Mouse (Mus musculus) E14TG2a.4 (cell line): Measurements from ENCODE around the gene Zfp2.

Experiments
- H3K27me3 ChIP-seq: 2 replicates; pipeline ENCODE4 v1.6.1; 2014; ENCODE audit warnings: low read length, control low read depth; ENCODE audit not compliant: insufficient read depth
- H3K36me3 ChIP-seq: 2 replicates; pipeline ENCODE4 v1.6.1; 2014; ENCODE audit warnings: low read length, control low read depth; ENCODE audit not compliant: insufficient read depth
- H3K4me1 ChIP-seq: replicated peaks from 2 replicates; pipeline ENCODE4 v1.6.1; 2014; ENCODE audit warnings: low read depth, low read length, control low read depth
- H3K4me3 ChIP-seq: replicated peaks from 2 replicates; pipeline ENCODE4 v1.5.1; 2014; ENCODE audit warnings: mild to moderate bottlenecking, low read length
- H3K9me3 ChIP-seq: 2 replicates; pipeline ENCODE4 v1.6.1; 2014; ENCODE audit warnings: low read length, control low read depth
- CTCF ChIP-seq: conservative IDR thresholded peaks from 2 replicates; pipeline ENCODE4 v1.5.1; 2014; ENCODE audit warnings: low read length
- NANOG ChIP-seq: IDR thresholded peaks from 2 replicates; pipeline ENCODE4 v1.6.1; 2014; ENCODE audit warnings: borderline replicate concordance, low read length, mixed read lengths
- POU5F1 ChIP-seq: IDR thresholded peaks from 2 replicates; pipeline ENCODE4 v1.6.1; 2014; ENCODE audit warnings: low read length, borderline replicate concordance

Gene Zfp2

GRCm38 (mm10) chr11:50915671-50916320 is at the start of gene Zfp2:
Gene Zfp2 (minus strand): TSS chr11:50916165.
- peaks cover 42% of the 10 kb centered on the region for H3K4me1 ChIP-seq
- H3K36me3 ChIP-seq: peaks cover 18% of the 10 kb centered on the region
- TF ChIP-seq NANOG (no peak), POU5F1 (no peak), CTCF (peak; percentile 33)
- H3K27me3 ChIP-seq: no peaks in the 10 kb centered on the region
- H3K4me3 ChIP-seq: peak within 1 kb of the TSS; percentile 97
- no peaks in the 10 kb centered on the region for H3K9me3 ChIP-seq

- Histone ChIP-seq H3K4me3 (no peak overlapping the region), H3K27me3 (no peaks in the 10 kb centered on the region), H3K36me3 (no peaks in the 10 kb centered on the region), H3K9me3 (no peaks in the 10 kb centered on the region), H3K4me1 (no peaks in the 10 kb centered on the region)
- TF ChIP-seq POU5F1 (no peak), NANOG (no peak), CTCF (no peak)
These were observed 48.9 kb upstream of the Zfp2 start for GRCm38 (mm10) chr11:50964886-50965285.

- peaks cover 18% of the 10 kb centered on the region for H3K4me1 ChIP-seq
- no peak within 1 kb of the TSS for H3K4me3 ChIP-seq
- no peaks in the 10 kb centered on the region for H3K9me3 ChIP-seq
- peaks cover 24% of the 10 kb centered on the region for H3K27me3 ChIP-seq
- no peak for TF ChIP-seq CTCF
- no peak for TF ChIP-seq POU5F1
- TF ChIP-seq NANOG: no peak
- no peaks in the 10 kb centered on the region for H3K36me3 ChIP-seq
These were observed 37.7 kb upstream of the Zfp2 start, which contains the start of gene Prop1 for GRCm38 (mm10) chr11:50953665-50954064. Gene Prop1 (minus strand): TSS chr11:50953765.

GRCm38 (mm10) chr11:50952290-50952689 is 36.3 kb upstream of the Zfp2 start:
- Histone ChIP-seq H3K36me3 (no peaks in the 10 kb centered on the region), H3K9me3 (no peaks in the 10 kb centered on the region), H3K27me3 (peaks cover 21% of the 10 kb centered on the region), H3K4me3 (no peak overlapping the region), H3K4me1 (peaks cover 18% of the 10 kb centered on the region)
- no peak for TF ChIP-seq CTCF
- no peak for TF ChIP-seq NANOG
- no peak for TF ChIP-seq POU5F1

GRCm38 (mm10) chr11:50943506-50943905 is 27.5 kb upstream of the Zfp2 start, which contains the start of gene 4933414I15Rik:
Gene 4933414I15Rik (minus strand): TSS chr11:50943765.
- Histone ChIP-seq H3K9me3 (no peaks in the 10 kb centered on the region), H3K27me3 (peaks cover 35% of the 10 kb centered on the region), H3K4me1 (peaks cover 4% of the 10 kb centered on the region; the same call in 1 of the 2 replicates), H3K4me3 (no peak within 1 kb of the TSS), H3K36me3 (no peaks in the 10 kb centered on the region)
- TF ChIP-seq POU5F1 (no peak), NANOG (no peak), CTCF (no peak)

GRCm38 (mm10) chr11:50942386-50942785 is 26.4 kb upstream of the Zfp2 start:
- no peak overlapping the region for H3K4me3 ChIP-seq
- no peaks in the 10 kb centered on the region for H3K36me3 ChIP-seq
- no peaks in the 10 kb centered on the region for H3K9me3 ChIP-seq
- H3K4me1 ChIP-seq: peaks cover 4% of the 10 kb centered on the region; the same call in 1 of the 2 replicates
- H3K27me3 ChIP-seq: peaks cover 35% of the 10 kb centered on the region
- no peak for TF ChIP-seq CTCF
- TF ChIP-seq NANOG: no peak
- TF ChIP-seq POU5F1: no peak

GRCm38 (mm10) chr11:50939621-50940366 is 23.8 kb upstream of the Zfp2 start:
- no peaks in the 10 kb centered on the region for H3K9me3 ChIP-seq
- H3K4me3 ChIP-seq: no peak overlapping the region
- H3K4me1 ChIP-seq: peaks cover 4% of the 10 kb centered on the region; the same call in 1 of the 2 replicates
- H3K27me3 ChIP-seq: peaks cover 34% of the 10 kb centered on the region
- no peak for TF ChIP-seq NANOG
- TF ChIP-seq CTCF: peak; percentile 99
- no peaks in the 10 kb centered on the region for H3K36me3 ChIP-seq

- Histone ChIP-seq H3K4me1 (peaks cover 4% of the 10 kb centered on the region; the same call in 1 of the 2 replicates), H3K4me3 (no peak overlapping the region), H3K27me3 (peaks cover 26% of the 10 kb centered on the region), H3K36me3 (no peaks in the 10 kb centered on the region), H3K9me3 (no peaks in the 10 kb centered on the region)
- TF ChIP-seq POU5F1: no peak
- no peak for TF ChIP-seq NANOG
- TF ChIP-seq CTCF: no peak
These were observed 22.5 kb upstream of the Zfp2 start for GRCm38 (mm10) chr11:50938435-50938834.

GRCm38 (mm10) chr11:50932040-50932439 is 16.1 kb upstream of the Zfp2 start:
- no peaks in the 10 kb centered on the region for H3K36me3 ChIP-seq
- no peak overlapping the region for H3K4me3 ChIP-seq
- H3K9me3 ChIP-seq: no peaks in the 10 kb centered on the region
- no peak for TF ChIP-seq NANOG
- no peak for TF ChIP-seq CTCF
- TF ChIP-seq POU5F1: no peak
- H3K27me3 ChIP-seq: peaks cover 43% of the 10 kb centered on the region
- H3K4me1 ChIP-seq: peaks cover 24% of the 10 kb centered on the region
